Mouse (Mus musculus) intestine, embryonic 14.5 days (tissue): ENCODE data around the gene Nell1. TPM values are rescaled to one million over a fixed set of nuclear protein-coding genes. Genes with fewer than 3 reads are reported as not detected.

Source experiments
- ATAC-seq: fragments of 200-750 bp; cut with Nextera tagmentation; replicated peaks from 2 replicates; pipeline ENCODE4 v1.8.0; 2017; ENCODE audit warnings: low read depth, moderate number of reproducible peaks, moderate TSS enrichment, moderate library complexity; ENCODE audit not compliant: low FRiP score, low TSS enrichment
- DNase-seq: peaks from one replicate; pipeline ENCODE4 v3.0.0-alpha.2; 2018; ENCODE audit warnings: low spot score
- H3K27ac ChIP-seq: fragments of 300-500 bp; sonication (generic); 2 replicates; pipeline ENCODE4 v1.5.1; 2014; ENCODE audit warnings: low read depth, mild to moderate bottlenecking, control low read depth
- H3K27me3 ChIP-seq: fragments of 300-500 bp; sonication (generic); replicated peaks from 2 replicates; pipeline ENCODE4 v1.6.1; 2014; ENCODE audit warnings: low read length, control low read depth; ENCODE audit not compliant: control insufficient read depth, insufficient read depth
- H3K36me3 ChIP-seq: fragments of 300-500 bp; sonication (generic); 2 replicates; pipeline ENCODE4 v1.6.1; 2014; ENCODE audit warnings: low read length, control low read depth; ENCODE audit not compliant: control insufficient read depth, insufficient read depth
- H3K4me1 ChIP-seq: fragments of 300-500 bp; sonication (generic); replicated peaks from 2 replicates; pipeline ENCODE4 v1.6.1; 2014; ENCODE audit warnings: low read length, control low read depth, mixed read lengths; ENCODE audit not compliant: control insufficient read depth, insufficient read depth
- H3K4me2 ChIP-seq: fragments of 300-500 bp; sonication (generic); 2 replicates; pipeline ENCODE4 v1.6.1; 2014; ENCODE audit warnings: low read length
- H3K4me3 ChIP-seq: fragments of 300-500 bp; sonication (generic); 2 replicates; pipeline ENCODE4 v1.5.1; 2014; ENCODE audit warnings: low read depth, low read length, control low read depth, mixed read lengths
- H3K9ac ChIP-seq: fragments of 300-500 bp; sonication (generic); 2 replicates; pipeline ENCODE4 v1.6.1; 2014; ENCODE audit warnings: mild to moderate bottlenecking, low read length
- H3K9me3 ChIP-seq: fragments of 300-500 bp; sonication (generic); 2 replicates; pipeline ENCODE4 v1.6.1; 2016; ENCODE audit warnings: low read length, control low read depth; ENCODE audit not compliant: control insufficient read depth
- WGBS: fragments of 180-500 bp; shearing (Covaris S2); extraction: QIAGEN DNeasy Blood & Tissue Kit; methylation state at CpG from one replicate; pipeline ENCODE4 v1.1.7; 2014; 5-methylcytosine and 5-hydroxymethylcytosine counted together
- polyA plus RNA-seq: library from polyadenylated mRNA; unstranded; fragments of >200 nt; fragmentation: Nextera tagmentation; extraction: Ambion mirVana; gene quantifications from 2 replicates; pipeline ENCODE4 v1.2.1, GENCODE M21; 2014

The Nell1 gene
- polyA plus RNA-seq, 1 experiment from 2014 or later, result 4.4 TPM

- H3K4me1 ChIP-seq, result no peaks in the 10 kb centered on the region
- no peaks in the 10 kb centered on the region for H3K9me3 ChIP-seq
- 80% methylated on average over 6 of the region's 6 CpGs for WGBS
- ATAC-seq, result no peak
- DNase-seq, result no peak
- no peak overlapping the region for H3K27ac ChIP-seq
- no peaks in the 10 kb centered on the region for H3K36me3 ChIP-seq
- no peaks in the 10 kb centered on the region for H3K27me3 ChIP-seq
- H3K4me3 ChIP-seq, result no peak overlapping the region
- no peak overlapping the region for H3K9ac ChIP-seq
- no peak overlapping the region for H3K4me2 ChIP-seq
Measured at GRCm38 (mm10) chr7:50186306-50186705, 211.6 kb downstream of the Nell1 start.

GRCm38 (mm10) chr7:50193955-50194354, 219.3 kb downstream of the Nell1 start:
- no peak for DNase-seq
- no peak overlapping the region for H3K27ac ChIP-seq
- no peaks in the 10 kb centered on the region for H3K27me3 ChIP-seq
- WGBS, result 93% methylated on average over 7 of the region's 7 CpGs
- ATAC-seq, result no peak
- no peak overlapping the region for H3K4me3 ChIP-seq
- H3K4me2 ChIP-seq, result no peak overlapping the region
- H3K9me3 ChIP-seq, result no peaks in the 10 kb centered on the region
- no peak overlapping the region for H3K9ac ChIP-seq
- H3K36me3 ChIP-seq, result no peaks in the 10 kb centered on the region
- H3K4me1 ChIP-seq, result no peaks in the 10 kb centered on the region

GRCm38 (mm10) chr7:50195080-50195611, 220.5 kb downstream of the Nell1 start:
- no peaks in the 10 kb centered on the region for H3K9me3 ChIP-seq
- H3K36me3 ChIP-seq, result no peaks in the 10 kb centered on the region
- H3K27me3 ChIP-seq, result no peaks in the 10 kb centered on the region
- H3K4me2 ChIP-seq, result no peak overlapping the region
- no peak for ATAC-seq
- no peak for DNase-seq
- H3K27ac ChIP-seq, result no peak overlapping the region
- H3K9ac ChIP-seq, result no peak overlapping the region
- 27% methylated on average over 3 of the region's 3 CpGs for WGBS
- H3K4me3 ChIP-seq, result no peak overlapping the region
- no peaks in the 10 kb centered on the region for H3K4me1 ChIP-seq

GRCm38 (mm10) chr7:50205268-50205667, 230.6 kb downstream of the Nell1 start:
- WGBS, result 34% methylated on average over 2 of the region's 2 CpGs
- no peak for ATAC-seq
- Histone ChIP-seq H3K27me3 (no peaks in the 10 kb centered on the region), H3K9ac (no peak overlapping the region), H3K36me3 (no peaks in the 10 kb centered on the region), H3K9me3 (no peaks in the 10 kb centered on the region), H3K4me2 (no peak overlapping the region), H3K4me1 (0 out of 2 replicates have a peak, but pooled peaks cover 6% of the 10 kb centered on the region), H3K4me3 (no peak overlapping the region), H3K27ac (peak overlapping the region; percentile 48; the same call in 1 of the 2 replicates)
- no peak for DNase-seq

GRCm38 (mm10) chr7:50210678-50211251, 236.1 kb downstream of the Nell1 start:
- DNase-seq (no peak), ATAC-seq (no peak)
- H3K27me3 ChIP-seq, result no peaks in the 10 kb centered on the region
- peaks cover 6% of the 10 kb centered on the region; the same call in 1 of the 2 replicates for H3K4me1 ChIP-seq
- no peak overlapping the region for H3K9ac ChIP-seq
- no peak overlapping the region for H3K4me3 ChIP-seq
- no peaks in the 10 kb centered on the region for H3K36me3 ChIP-seq
- no peaks in the 10 kb centered on the region for H3K9me3 ChIP-seq
- H3K27ac ChIP-seq, result no peak overlapping the region
- 21% methylated on average over 6 of the region's 6 CpGs for WGBS
- H3K4me2 ChIP-seq, result no peak overlapping the region

- H3K9me3 ChIP-seq, result no peaks in the 10 kb centered on the region
- H3K27ac ChIP-seq, result no peak overlapping the region
- ATAC-seq, result no peak
- H3K9ac ChIP-seq, result no peak overlapping the region
- no peak for DNase-seq
- no peak overlapping the region for H3K4me2 ChIP-seq
- no peaks in the 10 kb centered on the region for H3K4me1 ChIP-seq
- no peaks in the 10 kb centered on the region for H3K27me3 ChIP-seq
- no peak overlapping the region for H3K4me3 ChIP-seq
- H3K36me3 ChIP-seq, result no peaks in the 10 kb centered on the region
Measured at GRCm38 (mm10) chr7:50221849-50222248, 247.2 kb downstream of the Nell1 start.

- Histone ChIP-seq H3K4me2 (no peak overlapping the region), H3K4me1 (no peaks in the 10 kb centered on the region), H3K27ac (no peak overlapping the region), H3K9ac (no peak overlapping the region), H3K27me3 (no peaks in the 10 kb centered on the region), H3K36me3 (no peaks in the 10 kb centered on the region), H3K9me3 (no peaks in the 10 kb centered on the region), H3K4me3 (no peak overlapping the region)
- DNase-seq (no peak), ATAC-seq (no peak)
- WGBS, result 62% methylated on average over 2 of the region's 2 CpGs
Measured at GRCm38 (mm10) chr7:50226621-50227020, 252.0 kb downstream of the Nell1 start.

- DNase-seq (no peak), ATAC-seq (no peak)
- Histone ChIP-seq H3K36me3 (no peaks in the 10 kb centered on the region), H3K4me3 (no peak overlapping the region), H3K9me3 (no peaks in the 10 kb centered on the region), H3K4me1 (no peaks in the 10 kb centered on the region), H3K9ac (no peak overlapping the region), H3K27me3 (no peaks in the 10 kb centered on the region), H3K4me2 (no peak overlapping the region), H3K27ac (no peak overlapping the region)
- WGBS, result 83% methylated on average over 4 of the region's 4 CpGs
Measured at GRCm38 (mm10) chr7:50228273-50228672, 253.6 kb downstream of the Nell1 start.

GRCm38 (mm10) chr7:50241213-50241612, 266.5 kb downstream of the Nell1 start:
- Histone ChIP-seq H3K9ac (no peak overlapping the region), H3K4me2 (no peak overlapping the region), H3K27ac (no peak overlapping the region), H3K27me3 (no peaks in the 10 kb centered on the region), H3K4me1 (no peaks in the 10 kb centered on the region), H3K9me3 (no peaks in the 10 kb centered on the region), H3K4me3 (no peak overlapping the region), H3K36me3 (no peaks in the 10 kb centered on the region)
- WGBS, result 90% methylated on average over 4 of the region's 4 CpGs
- DNase-seq (no peak), ATAC-seq (no peak)
